Mouse (Mus musculus) embryonic stem cell, embryonic (primary cell): ENCODE data around the gene Aldh1l1.

Experiments used
- CTCF ChIA-PET, 4 experiments: fragments of 300-600 bp in 2 of 4; fragments of 350-600 bp in 2 of 4; sonication (Branson Sonifier 250); formaldehyde crosslinking; loops; one replicate each; lab custom pipeline; 2022; ENCODE audit warnings: inconsistent platforms in 2 of 4; lab: Charles Lee
- POLR2A ChIA-PET, 4 experiments: fragments of 300-600 bp in 2 of 4; fragments of 350-600 bp in 2 of 4; sonication (Branson Sonifier 250); formaldehyde crosslinking; loops; one replicate each; lab custom pipeline; 2022; ENCODE audit warnings: antibody characterized with exemption in 4 of 4, inconsistent platforms in 1 of 4; lab: Charles Lee

Aldh1l1 gene

GRCm38 (mm10) chr6:90486176-90486921 is at the start of gene Aldh1l1:
Gene Aldh1l1 (plus strand): TSS chr6:90486427.
- POLR2A ChIA-PET: interaction anchor here in 3 of 4 experiments (0.8 to 2.7 kb wide), 19 partner anchors 8 to 61 kb away, joined by 3 to 13 read pairs (median 5); no protein-coding TSS in a partner anchor

GRCm38 (mm10) chr6:90437041-90437440 is 49.2 kb upstream of the Aldh1l1 start:
- CTCF ChIA-PET: interaction anchor here in 3 of 4 experiments (0.6 to 2.0 kb wide), 5 partner anchors 9 to 98 kb away, joined by 3 to 6 read pairs (median 5); partner anchors contain the start of gene Cfap100 (in 1 of the 3)
- POLR2A ChIA-PET: interaction anchor here in 3 of 4 experiments (0.8 to 3.6 kb wide), 19 partner anchors 8 to 124 kb away, joined by 3 to 22 read pairs (median 4); partner anchors contain the start of gene Aldh1l1 (in 1 of the 3)

More at GRCm38 (mm10) chr6:90486176-90486921, at the start of gene Aldh1l1:
- CTCF ChIA-PET: interaction anchor here (0.5 to 1.4 kb wide), 6 partner anchors 36 to 841 kb away, joined by 3 to 4 read pairs (median 3); no protein-coding TSS in a partner anchor

GRCm38 (mm10) chr6:90446883-90447282 is 39.3 kb upstream of the Aldh1l1 start:
- ChIA-PET POLR2A (interaction anchor here in 3 of 4 experiments (1.0 to 1.8 kb wide), 7 partner anchors 10 to 103 kb away, joined by 3 to 7 read pairs (median 5); no protein-coding TSS in a partner anchor), CTCF (interaction anchor here in 2 of 4 experiments (0.6 to 2.3 kb wide), 5 partner anchors 9 to 19 kb away, joined by 3 to 10 read pairs (median 4); partner anchors contain the start of gene Cfap100 (in 1 of the 2))

- ChIA-PET CTCF (interaction anchor here (0.6 to 2.5 kb wide), 22 partner anchors 10 to 157 kb away, joined by 3 to 13 read pairs (median 4); partner anchors contain the start of genes Cfap100 (in 1 of the 4) and Klf15 (in 1 of the 4)), POLR2A (interaction anchor here in 3 of 4 experiments (0.6 to 9.8 kb wide), 18 partner anchors 11 to 111 kb away, joined by 3 to 134 read pairs (median 5); partner anchors contain the start of genes Cfap100 (in 1 of the 3) and Klf15 (in 1 of the 3))
Observed at GRCm38 (mm10) chr6:90450179-90450578, 36.0 kb upstream of the Aldh1l1 start.

GRCm38 (mm10) chr6:90450697-90451096 is 35.5 kb upstream of the Aldh1l1 start:
- CTCF ChIA-PET: interaction anchor here (0.5 to 2.5 kb wide), 17 partner anchors 9 to 156 kb away, joined by 3 to 13 read pairs (median 4); partner anchors contain the start of genes Aldh1l1 (in 1 of the 4) and Cfap100 (in 1 of the 4)
- POLR2A ChIA-PET: interaction anchor here in 3 of 4 experiments (0.6 to 9.8 kb wide), 18 partner anchors 9 to 111 kb away, joined by 3 to 134 read pairs (median 4); partner anchors contain the start of genes Cfap100 (in 1 of the 3) and Klf15 (in 1 of the 3)

GRCm38 (mm10) chr6:90451512-90451911 is 34.7 kb upstream of the Aldh1l1 start:
- ChIA-PET POLR2A (interaction anchor here in 3 of 4 experiments (0.6 to 9.8 kb wide), 24 partner anchors 10 to 110 kb away, joined by 3 to 134 read pairs (median 6); partner anchors contain the start of genes Cfap100 (in 1 of the 3) and Klf15 (in 1 of the 3)), CTCF (interaction anchor here in 3 of 4 experiments (0.6 to 2.5 kb wide), 11 partner anchors 9 to 286 kb away, joined by 3 to 13 read pairs (median 5); partner anchors contain the start of gene Cfap100 (in 1 of the 3))

- ChIA-PET CTCF (interaction anchor here in 2 of 4 experiments (0.6 to 1.9 kb wide), 5 partner anchors 24 to 539 kb away, joined by 3 to 5 read pairs (median 3); partner anchors contain the start of gene Cfap100 (in 1 of the 2)), POLR2A (interaction anchor here in 3 of 4 experiments (0.6 to 9.8 kb wide), 39 partner anchors 8 to 108 kb away, joined by 3 to 134 read pairs (median 4); partner anchors contain the start of genes Cfap100 (in 3 of the 3), Klf15 (in 2 of the 3) and Zxdc (in 1 of the 3))
Observed at GRCm38 (mm10) chr6:90452603-90453002, 33.6 kb upstream of the Aldh1l1 start.

- POLR2A ChIA-PET: interaction anchor here in 3 of 4 experiments (0.7 to 9.8 kb wide), 19 partner anchors 10 to 121 kb away, joined by 3 to 134 read pairs (median 4); partner anchors contain the start of genes Cfap100 (in 2 of the 3) and Aldh1l1 (in 1 of the 3)
- CTCF ChIA-PET: interaction anchor here in 3 of 4 experiments (0.7 to 1.9 kb wide), 3 partner anchors 19 to 733 kb away, joined by 4 read pairs; no protein-coding TSS in a partner anchor
Observed at GRCm38 (mm10) chr6:90453751-90454150, 32.5 kb upstream of the Aldh1l1 start.

- ChIA-PET POLR2A (interaction anchor here in 3 of 4 experiments (0.5 to 9.8 kb wide), 9 partner anchors 11 to 93 kb away, joined by 3 to 134 read pairs (median 4); no protein-coding TSS in a partner anchor), CTCF (interaction anchor here in 2 of 4 experiments (0.7 to 1.6 kb wide), 2 partner anchors 70 to 81 kb away, joined by 3 to 7 read pairs; no protein-coding TSS in a partner anchor)
Observed at GRCm38 (mm10) chr6:90457421-90457820, 28.8 kb upstream of the Aldh1l1 start.

- POLR2A ChIA-PET: interaction anchor here in 3 of 4 experiments (0.6 to 4.1 kb wide), 14 partner anchors 8 to 101 kb away, joined by 3 to 30 read pairs (median 4); partner anchors contain the start of gene Aldh1l1 (in 1 of the 3)
- CTCF ChIA-PET: interaction anchor here in 3 of 4 experiments (0.8 to 1.6 kb wide), 5 partner anchors 10 to 39 kb away, joined by 3 to 4 read pairs (median 3); partner anchors contain the start of gene Cfap100 (in 1 of the 3)
Observed at GRCm38 (mm10) chr6:90461181-90461580, 25.0 kb upstream of the Aldh1l1 start.

- ChIA-PET CTCF (interaction anchor here in 2 of 4 experiments (1.0 to 1.6 kb wide), 3 partner anchors 11 to 39 kb away, joined by 3 to 4 read pairs (median 3); no protein-coding TSS in a partner anchor), POLR2A (interaction anchor here in 3 of 4 experiments (0.6 to 4.1 kb wide), 8 partner anchors 9 to 99 kb away, joined by 3 to 30 read pairs (median 4); no protein-coding TSS in a partner anchor)
Observed at GRCm38 (mm10) chr6:90461771-90462170, 24.5 kb upstream of the Aldh1l1 start.

- ChIA-PET CTCF (interaction anchor here in 1 of 4 experiments (1.0 kb wide), 1 partner anchor 13 kb away, joined by 3 read pairs; no protein-coding TSS in a partner anchor), POLR2A (interaction anchor here in 3 of 4 experiments (0.6 to 4.1 kb wide), 7 partner anchors 9 to 99 kb away, joined by 3 to 30 read pairs (median 5); no protein-coding TSS in a partner anchor)
Observed at GRCm38 (mm10) chr6:90462181-90462706, 24.0 kb upstream of the Aldh1l1 start, which contains the start of gene Klf15. Gene Klf15 (plus strand): TSS chr6:90462576.

- CTCF ChIA-PET: interaction anchor here in 1 of 4 experiments (1.0 kb wide), 1 partner anchor 13 kb away, joined by 3 read pairs; no protein-coding TSS in a partner anchor
- POLR2A ChIA-PET: interaction anchor here in 3 of 4 experiments (0.6 to 4.1 kb wide), 4 partner anchors 12 to 98 kb away, joined by 4 to 30 read pairs (median 16); no protein-coding TSS in a partner anchor
Observed at GRCm38 (mm10) chr6:90462841-90463227, 23.4 kb upstream of the Aldh1l1 start.

- ChIA-PET POLR2A (interaction anchor here in 3 of 4 experiments (0.6 to 4.1 kb wide), 24 partner anchors 9 to 98 kb away, joined by 3 to 30 read pairs (median 4); partner anchors contain the start of gene Zxdc (in 1 of the 3)), CTCF (interaction anchor here in 1 of 4 experiments (0.9 kb wide), 1 partner anchor 50 kb away, joined by 3 read pairs; no protein-coding TSS in a partner anchor)
Observed at GRCm38 (mm10) chr6:90463228-90463862, 22.9 kb upstream of the Aldh1l1 start.

- CTCF ChIA-PET: interaction anchor here in 1 of 4 experiments (0.9 kb wide), 1 partner anchor 49 kb away, joined by 3 read pairs; no protein-coding TSS in a partner anchor
Observed at GRCm38 (mm10) chr6:90463890-90464421, 22.3 kb upstream of the Aldh1l1 start.

More at GRCm38 (mm10) chr6:90463890-90464421, 22.3 kb upstream of the Aldh1l1 start:
- POLR2A ChIA-PET: interaction anchor here in 3 of 4 experiments (0.5 to 1.7 kb wide), 25 partner anchors 9 to 1577 kb away, joined by 3 to 22 read pairs (median 4); partner anchors contain the start of gene Zxdc (in 1 of the 3)
